7 mouse cellular contexts compared by ENCODE assay signal in the genomic region with DNA sequence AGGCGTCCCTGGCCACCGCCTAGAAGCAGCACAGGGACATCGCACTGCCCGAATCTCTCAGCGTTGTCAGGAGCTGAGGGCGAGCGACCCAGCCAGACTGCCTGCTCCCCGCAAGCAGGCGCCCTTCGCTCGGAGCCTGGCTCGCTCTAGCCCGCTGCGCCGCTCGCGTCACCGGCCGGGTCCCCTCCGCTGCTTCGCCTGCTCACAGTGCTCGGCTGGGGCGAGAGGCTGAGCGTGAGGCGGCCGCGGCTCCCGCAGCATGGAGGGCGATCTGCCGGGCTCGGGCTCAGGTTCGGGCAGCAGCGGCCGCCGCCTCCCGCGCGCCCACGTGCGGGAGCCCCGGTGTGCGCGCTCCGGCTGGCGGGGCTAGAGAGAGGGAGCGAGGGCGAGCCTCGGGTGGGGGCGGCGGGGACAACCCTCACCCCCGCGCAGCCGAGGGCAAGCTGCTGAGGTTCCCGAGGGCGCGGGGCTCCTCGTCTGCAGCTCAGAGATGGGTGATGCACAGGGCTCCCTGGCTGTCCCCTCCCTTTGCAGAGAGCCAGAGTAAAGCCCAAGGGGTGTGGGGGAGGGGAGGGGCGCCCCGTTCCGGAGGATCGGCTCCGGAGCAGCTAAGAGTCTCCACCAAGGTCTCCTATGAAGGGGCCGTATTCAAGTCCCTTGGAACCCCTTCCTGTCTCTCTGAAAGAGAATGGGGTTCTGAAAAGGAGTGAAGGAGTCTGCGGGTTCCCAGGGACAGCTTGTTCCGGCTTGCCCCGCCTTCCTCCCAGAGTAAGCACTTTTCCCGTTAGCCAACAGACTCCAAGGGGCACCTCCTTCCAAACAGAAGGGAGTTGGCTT. TPM values are rescaled to one million over a fixed set of nuclear protein-coding genes. Genes with fewer than 3 reads are reported as not detected.
DNase-seq lines count a peak whose midpoint lies in the region; ATAC-seq lines count a peak whose summit lies in the region.

Sgcd (minus strand) TSS at position 273 of the 837 bp plus-strand sequence.

- no peaks in the 10 kb centered on the region for H3K4me1 ChIP-seq in intestine, embryonic 14.5 days (replicated peaks; ENCODE audit: control insufficient read depth, insufficient read depth, low read length)
- peaks cover 15% of the 10 kb centered on the region for H3K4me1 ChIP-seq in limb, embryonic 10.5 days
- H3K4me1 ChIP-seq in neural tube, embryonic 11.5 days (ENCODE audit: control insufficient read depth, insufficient read depth, low read length), result no peaks in the 10 kb centered on the region

- intact Hi-C loops in gastrocnemius, postnatal 36 days (cut with DNase I), result no loop called here

- H3K36me3 ChIP-seq in intestine, embryonic 14.5 days (ENCODE audit: control insufficient read depth, insufficient read depth, low read length), result no peaks in the 10 kb centered on the region
- no peaks in the 10 kb centered on the region for H3K36me3 ChIP-seq in limb, embryonic 10.5 days
- no peaks in the 10 kb centered on the region for H3K36me3 ChIP-seq in neural tube, embryonic 11.5 days (ENCODE audit: control insufficient read depth, insufficient read depth, low read length)

- H3K9me3 ChIP-seq in intestine, embryonic 14.5 days (ENCODE audit: control insufficient read depth, low read length), result no peaks in the 10 kb centered on the region
- no peaks in the 10 kb centered on the region for H3K9me3 ChIP-seq in limb, embryonic 10.5 days (replicated peaks)
- no peaks in the 10 kb centered on the region for H3K9me3 ChIP-seq in neural tube, embryonic 11.5 days (ENCODE audit: control insufficient read depth, low read length)

- peak within 1 kb of the TSS; percentile 96 for H3K4me2 ChIP-seq in intestine, embryonic 14.5 days (ENCODE audit: low read length)
- H3K4me2 ChIP-seq in neural tube, embryonic 11.5 days (ENCODE audit: low read depth), result peak within 1 kb of the TSS; percentile 93

- H3K4me3 ChIP-seq in intestine, embryonic 14.5 days (ENCODE audit: low read depth, low read length), result peak within 1 kb of the TSS; percentile 59
- H3K4me3 ChIP-seq in limb, embryonic 10.5 days, result peak within 1 kb of the TSS; percentile 74
- H3K4me3 ChIP-seq in neural tube, embryonic 11.5 days (ENCODE audit: low read depth, low read length), result peak within 1 kb of the TSS; percentile 68

- H3K27me3 ChIP-seq in intestine, embryonic 14.5 days (replicated peaks; ENCODE audit: control insufficient read depth, insufficient read depth, low read length), result peaks cover 32% of the 10 kb centered on the region
- H3K27me3 ChIP-seq in limb, embryonic 10.5 days (ENCODE audit: low read depth, poor library complexity, severe bottlenecking), result peaks cover 52% of the 10 kb centered on the region
- peaks cover 8% of the 10 kb centered on the region; the same call in 1 of the 2 replicates for H3K27me3 ChIP-seq in neural tube, embryonic 11.5 days (ENCODE audit: control insufficient read depth, insufficient read depth, low read length)

- no peak within 1 kb of the TSS for H3K27ac ChIP-seq in intestine, embryonic 14.5 days (ENCODE audit: low read depth)
- H3K27ac ChIP-seq in limb, embryonic 10.5 days, result peak within 1 kb of the TSS; percentile 77
- 0 out of 2 replicates have a peak within 1 kb of the TSS, but pooled peaks have one; percentile 20 for H3K27ac ChIP-seq in neural tube, embryonic 11.5 days (ENCODE audit: low read depth, low read length)

- peak; percentile 82 for ATAC-seq in intestine, embryonic 14.5 days (replicated peaks; ENCODE audit: low FRiP score, low TSS enrichment, low read depth)
- peak; percentile 89 for ATAC-seq in neural tube, embryonic 11.5 days (ENCODE audit: insufficient read depth, low FRiP score, low TSS enrichment)

- DNase-seq in adrenal gland, postnatal 36 days, result peak; percentile 45 to 48
- peak; percentile 73 for DNase-seq in embryo, embryonic 11 days
- no peak for DNase-seq in gastrocnemius, postnatal 36 days
- DNase-seq in intestine, embryonic 14.5 days (ENCODE audit: low spot score), result peak; percentile 74
- peak; percentile 53 for DNase-seq in limb, embryonic 10.5 days (ENCODE audit: low spot score)
- DNase-seq in neural tube, embryonic 11.5 days (ENCODE audit: low spot score), result peak; percentile 73
- DNase-seq in natural killer cell, adult 2 months (ENCODE audit: low spot score in 2 of 2), result no peak

- H3K9ac ChIP-seq in intestine, embryonic 14.5 days (ENCODE audit: low read length), result peak within 1 kb of the TSS; percentile 52
- H3K9ac ChIP-seq in neural tube, embryonic 11.5 days (ENCODE audit: low read length), result peak within 1 kb of the TSS; percentile 75

- WGBS in intestine, embryonic 14.5 days, result under 1% methylated on average over 66 of the region's 67 CpGs
- WGBS in limb, embryonic 10.5 days, result under 1% methylated on average over 67 of the region's 67 CpGs
- whole genome bisulfite sequencing in neural tube, embryonic 11.5 days, result under 1% methylated on average over 50 of the region's 67 CpGs

RNA-seq across cellular contexts. Expression of gene Sgcd, which starts in this region (rescaled TPM):
- total RNA-seq in adrenal gland, postnatal 36 days (2021), result 10 to 100 TPM in 1 of 2 experiments, 1 to 10 TPM in 1; 9.8 to 12.3 TPM
- total RNA-seq in gastrocnemius, postnatal 36 days (2021), result 10 to 100 TPM; 54.2 to 62.1 TPM
- polyA plus RNA-seq in intestine, embryonic 14.5 days (2014; fragmentation: Nextera tagmentation; extraction: Ambion mirVana), result 4.3 and 5.2 TPM in 2 replicates
- polyA plus RNA-seq in limb, embryonic 10.5 days (2016; fragmentation: Nextera tagmentation; extraction: Ambion mirVana), result 5.1 and 6.4 TPM in 2 replicates
- polyA plus RNA-seq in neural tube, embryonic 11.5 days (2014; fragmentation: Nextera tagmentation; extraction: Ambion mirVana), result 1.5 and 2.3 TPM in 2 replicates

Comparison
In these comparisons a context has a peak if more than half of its experiments do, and no peak if none do; other contexts are left out.
1. RNA of gene Sgcd (total RNA-seq): 54.2 to 62.1 TPM in gastrocnemius, postnatal 36 days; 9.8 to 12.3 TPM in adrenal gland, postnatal 36 days; every median in the first group is over 4 times any median in the second.
2. DNase-seq: peak in adrenal gland, postnatal 36 days (2 of 2), embryo, embryonic 11 days (single experiment), intestine, embryonic 14.5 days (single experiment), limb, embryonic 10.5 days (single experiment) and neural tube, embryonic 11.5 days (single experiment); none in gastrocnemius, postnatal 36 days (0 of 2) and natural killer cell, adult 2 months (0 of 2).
3. Peak in every context shown above with its lines, with median percentiles within 50 percentile points of each other: H3K4me3 ChIP-seq.